Mouse (Mus musculus): ENCODE measurements around the gene Stk33.

GRCm38 (mm10) chr7:109275151-109275550 lies 163.7 kb downstream of the Stk33 start:
- TF ChIP-seq EP300 (IDR thresholded peaks at IDR 0.05; ENCODE audit: low read depth in 1 of 2, low read length in 2 of 2): no peak
- TF ChIP-seq POLR2A (IDR thresholded peaks at IDR 0.05; ENCODE audit: control insufficient read depth in 1 of 2, insufficient read depth in 1 of 2, low read depth in 1 of 2, low read length in 2 of 2, poor library complexity in 1 of 2): no peak
- TF ChIP-seq POLR2AphosphoS2 (IDR thresholded peaks at IDR 0.05; ENCODE audit: low read length): no peak
- no peak for TF ChIP-seq CHD2 (IDR thresholded peaks at IDR 0.05; ENCODE audit: low read length)
- no peak for TF ChIP-seq CTCF (IDR thresholded peaks at IDR 0.05 in 2 of 3, conservative IDR thresholded peaks at IDR 0.05 in 1 of 3; ENCODE audit: control insufficient read depth in 1 of 3, insufficient read depth in 1 of 3, low read depth in 2 of 3, low read length in 3 of 3, poor library complexity in 1 of 3, severe bottlenecking in 1 of 3)
- TF ChIP-seq TCF12 (IDR thresholded peaks at IDR 0.05; ENCODE audit: low read depth, low read length): no peak
- no peak for TF ChIP-seq ZKSCAN1 (IDR thresholded peaks at IDR 0.05; ENCODE audit: low read depth, low read length)
- no peak for TF ChIP-seq SIN3A (IDR thresholded peaks at IDR 0.05; ENCODE audit: low read length)
- TF ChIP-seq NRF1 (IDR thresholded peaks at IDR 0.05; ENCODE audit: insufficient read depth, low read depth, low read length, poor library complexity, severe bottlenecking): no peak
- TF ChIP-seq GATA1 (IDR thresholded peaks at IDR 0.05; ENCODE audit: low read depth, low read length): no peak

Data from MEL (cell line).